Mouse (Mus musculus): ENCODE results near the gene Twist1.

The Twist1 gene

DNA sequence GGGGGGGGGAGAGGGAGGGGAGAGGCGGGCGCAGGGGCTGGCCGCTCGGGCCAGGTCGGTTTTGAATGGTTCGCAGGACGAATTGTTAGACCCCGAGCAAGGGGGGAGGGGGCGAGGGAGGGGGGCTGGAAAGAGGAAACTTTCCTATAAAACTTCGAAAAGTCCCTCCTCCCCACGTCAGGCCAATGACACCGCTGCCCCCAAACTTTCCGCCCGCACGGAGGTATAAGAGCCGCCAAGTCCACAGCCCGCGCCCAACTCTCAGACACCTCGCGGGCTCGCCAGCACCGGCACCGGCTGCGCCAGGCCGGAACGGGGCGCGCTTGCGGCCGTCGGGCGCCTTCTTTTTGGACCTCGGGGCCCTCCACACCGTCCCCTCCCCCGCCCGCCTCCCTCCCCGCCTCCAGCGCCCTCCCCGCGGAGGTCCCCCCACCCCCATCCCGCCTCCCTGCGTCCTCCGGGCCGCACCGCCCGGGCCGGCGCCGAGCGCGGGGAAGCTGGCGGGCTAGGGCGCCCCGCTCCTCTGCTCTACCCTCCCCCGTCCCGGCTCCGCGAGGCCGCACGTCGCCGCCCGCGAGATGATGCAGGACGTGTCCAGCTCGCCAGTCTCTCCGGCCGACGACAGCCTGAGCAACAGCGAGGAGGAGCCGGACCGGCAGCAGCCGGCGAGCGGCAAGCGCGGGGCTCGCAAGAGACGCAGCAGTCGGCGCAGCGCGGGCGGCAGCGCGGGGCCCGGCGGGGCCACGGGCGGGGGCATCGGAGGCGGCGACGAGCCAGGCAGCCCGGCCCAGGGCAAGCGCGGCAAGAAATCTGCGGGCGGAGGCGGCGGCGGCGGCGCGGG lies at the start of gene Twist1:
TSS of gene Twist1 (plus strand) at position 272 of the 841 bp plus-strand sequence.
- DNase-seq (ENCODE audit: low read depth in 2 of 2, low spot score in 2 of 2) = no peak

DNA sequence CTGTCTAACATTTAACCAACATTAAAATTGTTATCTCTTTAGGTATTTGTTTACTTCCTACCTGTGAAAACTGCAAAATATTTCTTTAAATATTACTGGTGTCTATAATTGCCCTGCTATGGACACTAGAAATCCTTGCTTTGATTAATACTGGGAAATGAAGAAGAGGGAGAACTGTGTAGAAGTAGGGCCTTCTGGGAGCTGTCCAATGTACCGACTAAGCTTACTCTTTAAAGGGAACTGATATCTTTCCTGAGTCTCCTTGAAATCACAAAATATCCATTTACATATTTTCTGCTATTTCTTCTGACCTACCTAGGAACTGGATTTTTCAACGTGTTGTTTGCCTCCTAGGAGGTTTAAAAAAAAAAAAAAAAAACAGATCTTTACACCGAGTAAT lies 30.7 kb upstream of the Twist1 start:
- no peak for DNase-seq (ENCODE audit: low read depth in 2 of 2, low spot score in 2 of 2)

DNA sequence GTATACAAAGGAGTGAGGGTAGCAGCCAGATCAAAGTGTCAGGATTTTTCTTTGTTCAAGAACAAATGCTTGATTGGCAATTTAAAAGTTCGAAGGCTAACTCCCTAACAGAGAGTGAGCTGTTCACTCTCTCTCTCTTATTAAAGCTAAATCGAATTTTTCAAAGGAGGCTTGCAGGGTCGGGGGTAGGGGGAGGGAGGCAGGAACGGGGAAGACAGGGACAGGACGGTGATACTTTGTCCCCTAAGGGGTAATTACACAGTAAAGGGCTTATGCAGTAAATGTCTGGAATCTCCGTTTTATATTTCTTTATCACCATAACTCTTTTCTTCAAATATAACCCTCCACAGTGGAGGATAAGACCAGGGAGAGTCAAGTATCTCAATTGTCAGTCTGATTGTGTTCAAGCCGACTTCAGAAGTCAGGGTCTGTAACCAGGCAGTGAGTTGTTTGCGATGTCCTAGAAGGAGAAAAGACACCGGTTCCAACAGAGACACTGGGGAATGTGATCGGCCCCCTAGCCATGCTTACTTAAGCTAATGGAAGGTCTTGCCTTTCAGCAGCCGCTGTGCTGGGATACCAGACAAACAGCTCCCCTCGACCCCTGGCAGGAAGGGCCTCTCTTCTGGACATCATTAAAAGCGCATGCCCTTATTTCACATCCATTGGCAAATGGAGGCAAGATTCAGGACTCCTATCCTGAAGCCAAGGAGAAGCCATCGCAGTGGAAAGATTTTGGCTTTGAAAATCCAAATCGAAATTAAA lies 30.0 kb upstream of the Twist1 start:
- DNase-seq (ENCODE audit: low read depth in 2 of 2, low spot score in 2 of 2) = no peak

DNA sequence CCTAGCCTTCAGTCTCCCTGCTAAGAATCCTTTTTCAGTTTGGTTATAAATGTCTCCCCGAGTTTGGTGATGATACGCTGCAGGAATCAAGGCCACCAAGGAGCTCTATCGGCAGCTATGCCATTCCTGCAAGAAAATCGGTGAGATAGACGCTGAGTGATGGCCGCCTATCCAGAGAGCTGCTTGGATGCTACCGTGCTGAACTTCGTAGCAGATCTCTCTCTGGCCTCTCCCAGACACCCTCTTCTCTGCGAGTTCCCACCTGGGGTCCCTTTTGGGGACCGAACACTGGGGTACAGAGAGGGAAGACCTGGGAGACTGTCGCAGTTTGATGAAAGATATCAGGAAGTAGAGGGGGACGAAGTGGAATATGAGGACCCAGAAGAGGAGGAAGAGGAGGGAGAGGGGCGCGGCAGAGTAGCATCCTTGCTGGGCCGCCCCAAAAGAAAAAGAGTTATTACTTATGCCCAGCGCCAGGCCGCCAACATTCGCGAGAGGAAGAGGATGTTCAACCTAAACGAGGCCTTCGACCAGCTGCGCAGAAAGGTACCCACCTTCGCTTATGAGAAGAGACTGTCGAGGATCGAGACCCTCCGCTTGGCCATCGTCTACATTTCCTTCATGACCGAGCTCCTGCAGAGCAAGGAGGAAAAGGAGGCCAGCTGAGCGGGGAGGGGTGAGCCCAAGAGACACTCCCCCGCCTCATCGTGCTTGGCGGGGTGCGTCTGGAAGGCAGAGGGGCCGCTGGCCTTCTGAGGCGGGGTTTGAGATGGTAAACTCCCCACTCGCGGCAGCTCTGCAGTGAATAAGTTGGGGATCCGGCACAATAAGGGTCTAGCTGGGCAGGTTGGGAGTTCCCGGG lies 28.9 kb upstream of the Twist1 start, which contains the start of gene Ferd3l:
TSS of gene Ferd3l (plus strand) at position 95 of the 862 bp plus-strand sequence.
- no peak for DNase-seq (ENCODE audit: low read depth in 2 of 2, low spot score in 2 of 2)

DNA sequence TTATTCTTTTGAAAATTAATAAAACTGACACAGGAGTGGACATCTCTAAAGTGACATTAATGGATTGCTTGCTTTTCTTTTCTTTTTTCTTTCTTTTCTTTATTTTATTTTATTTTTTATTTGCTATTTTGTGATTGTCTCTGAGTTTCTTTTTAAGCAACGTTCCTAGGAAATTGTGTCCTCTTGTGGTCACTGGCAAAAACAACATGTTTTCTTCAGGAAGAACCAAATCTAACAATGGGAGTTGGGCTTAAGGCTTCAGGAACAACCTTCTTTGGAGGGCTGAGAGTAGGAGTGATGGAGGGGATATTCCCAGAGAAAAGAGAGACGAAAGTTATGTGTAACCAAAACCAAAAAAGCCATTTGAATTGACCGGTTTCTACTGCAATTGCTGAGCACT lies 4.6 kb upstream of the Twist1 start:
- no peak for DNase-seq (ENCODE audit: low read depth in 2 of 2, low spot score in 2 of 2)

DNA sequence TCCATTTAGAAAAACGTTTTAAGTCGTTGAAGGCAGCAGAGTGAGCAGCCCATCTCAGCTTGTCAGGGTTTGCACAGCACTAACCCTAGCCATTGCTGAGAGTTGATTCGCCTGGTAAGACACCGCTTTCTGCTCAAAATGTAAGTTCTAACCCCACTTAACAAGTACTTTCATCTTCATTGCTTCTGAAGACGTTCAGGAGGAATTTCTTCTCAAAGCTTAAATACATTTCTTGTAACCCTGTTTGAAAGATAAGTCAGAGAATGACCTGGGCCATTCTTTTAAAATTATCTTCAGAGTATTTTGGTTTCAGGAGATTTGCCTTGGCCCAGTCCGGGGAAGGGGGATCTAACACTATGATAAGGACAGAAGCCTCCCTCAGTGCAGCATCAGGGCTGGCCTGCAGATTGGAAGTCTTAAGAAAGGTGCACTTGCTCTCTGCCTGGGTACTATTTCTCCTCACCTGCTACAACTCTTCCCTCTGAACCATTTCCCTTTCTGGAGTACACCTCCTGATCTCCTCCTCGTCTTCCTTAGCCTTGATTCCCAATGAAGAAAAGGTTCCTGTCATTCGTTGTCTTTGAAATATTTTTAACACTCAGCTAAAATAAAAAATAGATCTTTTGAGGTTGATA lies 2.4 kb upstream of the Twist1 start:
- no peak for DNase-seq (ENCODE audit: low read depth in 2 of 2, low spot score in 2 of 2)

DNA sequence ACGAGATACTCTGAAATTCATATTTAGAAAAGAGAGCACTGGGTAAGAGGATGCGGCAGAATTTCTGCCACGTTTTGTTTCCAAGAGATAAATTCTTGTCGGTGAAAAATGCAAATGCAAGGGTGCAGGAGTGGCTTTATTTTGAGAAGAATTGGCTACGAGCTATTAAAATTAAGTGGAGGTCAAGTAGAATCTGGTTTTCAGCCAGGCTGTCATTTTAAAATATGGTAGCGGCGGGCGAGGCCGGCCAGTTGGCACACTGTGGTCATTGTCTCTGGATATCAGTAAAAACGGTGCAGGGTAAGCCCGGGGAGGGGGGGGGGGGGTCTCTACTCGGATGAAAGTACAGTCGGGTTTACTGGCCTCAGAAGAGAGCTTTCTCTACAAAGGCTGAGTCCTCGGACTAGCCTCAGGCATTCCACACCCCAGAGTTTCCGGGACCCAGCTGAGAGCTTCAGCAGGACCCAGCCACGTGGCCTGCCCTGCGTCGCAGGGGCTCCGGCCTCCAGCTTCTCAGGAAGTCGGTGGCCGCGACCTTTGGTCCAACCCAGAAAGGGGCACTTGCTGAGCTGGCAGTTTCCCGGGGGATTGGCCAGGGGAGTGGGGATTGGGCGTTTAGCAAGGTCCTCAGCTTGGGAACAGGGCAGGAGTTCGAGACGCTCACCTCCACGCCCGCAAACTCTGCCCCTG lies 1.7 kb upstream of the Twist1 start:
- no peak for DNase-seq (ENCODE audit: low read depth in 2 of 2, low spot score in 2 of 2)

DNA sequence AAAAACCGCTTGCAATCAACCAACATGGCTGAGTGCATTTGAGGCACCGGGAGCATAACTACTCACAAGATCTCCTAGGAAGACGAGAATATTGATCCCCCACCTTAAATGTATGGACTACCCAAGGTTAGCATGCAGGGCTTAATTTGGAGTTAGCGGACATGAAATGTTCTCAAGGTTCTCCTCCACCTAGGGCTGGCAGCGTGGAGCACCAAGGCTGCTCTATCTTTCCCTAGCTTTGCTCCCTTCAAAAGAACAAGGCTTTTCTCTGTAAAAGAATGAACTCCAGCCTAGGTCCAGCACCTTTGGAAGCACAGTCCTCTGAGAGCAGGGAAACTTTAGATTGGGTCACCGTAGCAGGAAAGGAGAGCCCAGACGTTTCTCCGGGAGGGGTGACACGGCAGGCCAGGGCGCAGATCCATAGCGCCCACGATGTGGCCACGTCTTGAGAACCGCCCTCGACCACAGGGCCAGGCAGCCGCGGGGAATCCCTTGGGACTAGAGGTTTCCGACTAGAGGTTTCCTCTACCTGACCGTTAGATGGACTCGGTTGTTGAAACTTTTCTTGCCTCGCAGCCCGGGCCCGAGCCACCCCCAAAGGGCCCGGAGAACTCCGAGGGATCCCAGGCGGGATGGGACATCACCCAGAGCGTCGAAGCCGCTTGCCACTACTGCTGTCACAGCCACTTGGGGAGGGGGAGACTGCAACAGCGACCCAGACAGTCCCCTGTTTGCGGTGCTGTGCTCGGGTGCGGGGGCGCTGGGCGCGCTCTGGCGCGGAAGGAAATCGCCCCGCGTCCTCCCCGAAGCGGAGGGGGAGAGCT lies 683 bp upstream of the Twist1 start:
- no peak for DNase-seq (ENCODE audit: low read depth in 2 of 2, low spot score in 2 of 2)

DNA sequence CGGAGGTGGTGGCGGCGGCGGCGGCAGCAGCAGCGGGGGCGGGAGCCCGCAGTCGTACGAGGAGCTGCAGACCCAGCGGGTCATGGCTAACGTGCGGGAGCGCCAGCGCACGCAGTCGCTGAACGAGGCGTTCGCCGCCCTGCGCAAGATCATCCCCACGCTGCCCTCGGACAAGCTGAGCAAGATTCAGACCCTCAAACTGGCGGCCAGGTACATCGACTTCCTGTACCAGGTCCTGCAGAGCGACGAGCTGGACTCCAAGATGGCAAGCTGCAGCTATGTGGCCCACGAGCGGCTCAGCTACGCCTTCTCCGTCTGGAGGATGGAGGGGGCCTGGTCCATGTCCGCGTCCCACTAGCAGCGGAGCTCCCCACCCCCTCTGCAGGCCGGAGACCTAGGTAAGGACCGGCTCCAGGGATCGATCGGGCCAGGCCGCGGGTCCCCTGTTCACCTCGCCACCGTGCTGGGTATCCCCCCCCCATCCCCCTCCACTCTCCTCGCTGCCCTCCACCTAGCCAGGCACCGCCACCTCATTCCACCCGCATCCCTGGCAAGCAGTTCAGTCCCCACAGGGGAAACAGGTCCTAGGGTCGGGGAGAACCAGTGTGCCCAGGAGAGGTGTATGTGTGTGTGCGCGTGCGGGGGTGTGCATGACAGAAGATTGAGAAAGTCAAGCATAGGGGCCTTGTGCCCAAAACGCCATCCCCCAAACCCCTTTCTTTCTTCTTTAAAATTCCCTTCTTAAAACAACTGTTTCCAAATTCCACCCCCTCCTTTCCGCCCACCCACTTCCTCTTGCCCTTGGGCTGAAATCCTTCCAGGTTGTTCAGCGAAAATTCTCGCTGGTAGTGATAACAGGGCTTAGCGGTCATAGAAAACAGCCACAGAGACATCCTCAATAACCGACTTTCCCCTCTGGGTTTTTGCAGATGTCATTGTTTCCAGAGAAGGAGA lies 1.0 kb downstream of the Twist1 start:
- DNase-seq (ENCODE audit: low read depth in 2 of 2, low spot score in 2 of 2) = no peak

DNA sequence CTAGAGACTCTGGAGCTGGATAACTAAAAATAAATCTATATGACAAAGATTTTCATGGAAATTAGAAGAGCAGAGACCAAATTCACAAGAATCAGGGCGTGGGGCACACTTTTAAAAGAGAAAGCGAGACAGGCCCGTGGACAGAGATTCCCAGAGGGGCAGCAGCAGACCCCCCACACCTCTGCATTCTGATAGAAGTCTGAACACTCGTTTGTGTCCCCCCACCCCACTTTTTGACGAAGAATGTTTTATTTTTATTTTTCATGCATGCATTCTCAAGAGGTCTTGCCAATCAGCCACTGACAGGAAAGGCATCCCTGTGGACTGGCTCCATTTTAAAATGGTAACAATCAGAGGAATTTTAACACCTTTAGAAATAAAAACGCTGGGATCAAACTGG lies 1.7 kb downstream of the Twist1 start:
- no peak for DNase-seq (ENCODE audit: low read depth in 2 of 2, low spot score in 2 of 2)

DNA sequence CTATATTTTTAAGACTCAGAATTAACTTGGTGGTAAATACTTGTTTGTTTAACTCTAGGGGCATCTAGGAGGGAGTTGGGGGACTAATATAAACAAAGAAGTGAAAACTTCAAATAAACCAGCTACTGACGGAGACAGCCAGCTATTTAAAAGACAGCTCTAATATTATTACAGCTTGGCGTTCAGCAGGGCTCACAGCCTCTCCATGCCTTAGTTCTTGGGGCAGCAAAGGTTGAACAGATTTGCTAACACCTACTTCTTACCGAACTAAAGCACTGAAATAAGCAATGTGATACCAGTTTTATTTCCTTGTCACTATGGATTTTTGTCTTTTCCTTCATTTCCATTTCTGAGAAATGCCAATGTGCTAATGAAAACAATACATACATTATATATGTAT lies 2.4 kb downstream of the Twist1 start:
- DNase-seq (ENCODE audit: low read depth in 2 of 2, low spot score in 2 of 2) = no peak

DNA sequence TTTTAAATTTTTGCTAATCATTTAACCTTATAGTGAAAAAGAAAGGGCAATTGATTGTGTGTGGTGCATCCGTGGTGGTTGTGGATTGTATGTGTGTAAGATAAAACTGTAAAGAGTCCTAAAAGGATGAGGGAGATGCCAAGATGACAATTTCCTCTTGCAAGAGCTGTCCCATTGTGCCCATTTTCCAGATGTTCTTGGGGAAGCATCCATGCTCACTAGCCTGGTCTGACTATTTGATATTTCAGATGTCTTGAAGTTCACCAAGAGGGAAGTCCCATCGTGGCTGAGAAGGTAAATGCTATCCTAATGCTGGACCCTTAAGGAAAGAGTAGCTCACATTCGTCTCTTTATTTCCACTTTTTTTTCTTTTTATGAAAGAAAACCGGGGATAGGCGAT lies 3.5 kb downstream of the Twist1 start:
- no peak for DNase-seq (ENCODE audit: low read depth in 2 of 2, low spot score in 2 of 2)

DNA sequence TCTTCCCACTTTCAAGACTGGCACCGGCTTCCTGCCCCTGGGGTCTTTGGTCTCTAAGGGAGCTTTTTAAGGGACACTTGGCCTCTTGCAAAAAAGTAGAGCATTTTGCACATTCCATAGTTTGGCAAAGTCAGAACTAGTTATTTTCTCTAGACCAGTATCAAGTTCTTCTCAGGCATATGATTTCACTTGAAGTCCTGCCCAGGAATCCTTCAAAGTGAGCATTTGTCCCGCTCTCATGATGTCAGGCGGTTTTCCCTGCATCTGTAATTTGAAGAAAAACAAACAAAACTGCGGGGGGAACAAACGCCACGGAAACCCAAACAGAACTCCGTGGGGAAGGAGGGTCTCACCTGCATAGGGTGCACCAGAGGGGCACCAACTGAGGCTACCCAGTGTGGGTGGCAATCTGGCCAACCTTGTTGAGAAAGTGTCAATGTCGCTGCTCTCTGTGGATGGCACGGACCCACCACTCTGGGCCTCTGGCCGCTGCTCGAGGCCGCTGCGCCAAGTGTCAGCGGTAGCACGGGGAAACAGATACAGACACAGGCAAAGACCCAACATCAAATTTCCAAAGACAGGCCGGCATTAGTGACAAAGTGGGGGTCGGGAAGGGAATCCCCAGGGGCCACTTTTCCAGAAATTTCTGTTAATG lies 4.8 kb downstream of the Twist1 start:
- no peak for DNase-seq (ENCODE audit: low read depth in 2 of 2, low spot score in 2 of 2)

DNA sequence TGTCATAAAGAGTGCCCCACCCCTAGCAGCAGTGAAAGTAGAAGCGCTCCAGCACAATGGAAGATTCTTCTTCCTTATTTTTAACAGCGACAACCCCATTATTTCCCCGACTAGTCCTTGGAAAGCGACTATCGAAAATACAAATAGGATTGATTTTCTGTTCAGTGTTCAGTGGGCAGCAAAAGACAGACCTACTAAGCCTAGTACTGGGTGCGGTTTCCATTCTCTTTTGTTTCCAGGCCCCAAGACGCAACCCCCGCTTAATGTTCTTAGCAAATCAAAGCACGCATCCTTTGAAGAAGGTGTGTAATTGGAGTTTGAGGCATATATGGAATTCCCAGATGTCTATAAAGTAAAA lies 5.3 kb downstream of the Twist1 start:
- DNase-seq (ENCODE audit: low read depth in 2 of 2, low spot score in 2 of 2) = no peak

DNA sequence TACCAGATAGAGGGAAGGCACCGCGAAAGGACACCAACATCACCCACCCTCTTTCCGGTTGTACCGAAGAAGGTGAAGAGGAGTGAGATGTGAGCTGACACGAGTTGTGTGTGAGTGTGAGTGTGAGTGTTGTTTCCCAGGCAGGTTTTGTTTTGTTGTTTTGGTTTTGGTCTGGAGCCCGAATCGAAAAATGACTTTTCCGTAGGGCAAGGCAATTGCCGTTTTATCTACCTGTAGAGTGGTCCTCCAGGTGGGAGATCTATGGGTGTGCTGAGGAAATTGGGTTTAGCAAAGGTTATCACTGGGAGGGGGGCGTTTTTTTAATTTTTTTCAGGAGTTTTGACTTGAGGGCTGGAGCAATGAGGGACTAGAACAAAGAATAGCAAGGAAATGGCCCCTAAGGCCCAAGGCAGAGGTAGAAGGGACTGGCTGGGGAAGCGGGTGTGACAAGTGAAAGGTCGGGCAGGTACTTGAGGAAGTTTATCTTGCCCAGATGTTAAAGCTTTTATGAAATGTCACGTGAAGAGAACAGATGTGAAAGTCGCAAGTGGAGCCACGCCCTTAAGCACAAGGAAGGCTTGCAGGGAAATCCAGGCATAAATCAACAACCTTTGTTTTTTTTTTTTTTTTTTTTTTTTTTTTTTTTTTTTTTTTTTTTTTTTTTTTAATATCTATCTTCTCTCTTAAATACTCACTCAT lies 6.3 kb downstream of the Twist1 start:
- no peak for DNase-seq (ENCODE audit: low read depth in 2 of 2, low spot score in 2 of 2)

DNA sequence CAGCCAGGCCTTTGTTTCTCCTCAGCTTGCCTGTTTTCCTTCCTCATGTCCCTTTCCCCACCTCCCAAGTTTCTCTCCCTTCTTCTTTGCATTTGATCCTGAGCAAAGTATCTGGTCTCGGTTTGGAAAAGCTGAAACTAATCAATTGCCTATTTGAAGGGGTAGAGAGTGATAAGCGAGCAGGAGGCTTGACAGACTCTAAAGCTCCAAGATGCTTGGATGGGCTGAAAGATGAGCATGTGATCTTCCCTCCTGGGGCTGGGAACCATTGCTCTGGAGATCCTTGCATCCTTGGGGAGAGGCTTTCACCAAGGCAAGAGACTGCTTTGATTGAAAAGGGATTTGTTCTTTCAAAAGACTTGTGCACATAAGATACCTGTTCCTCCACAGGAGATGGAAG lies 7.0 kb downstream of the Twist1 start:
- DNase-seq (ENCODE audit: low read depth in 2 of 2, low spot score in 2 of 2) = no peak

DNA sequence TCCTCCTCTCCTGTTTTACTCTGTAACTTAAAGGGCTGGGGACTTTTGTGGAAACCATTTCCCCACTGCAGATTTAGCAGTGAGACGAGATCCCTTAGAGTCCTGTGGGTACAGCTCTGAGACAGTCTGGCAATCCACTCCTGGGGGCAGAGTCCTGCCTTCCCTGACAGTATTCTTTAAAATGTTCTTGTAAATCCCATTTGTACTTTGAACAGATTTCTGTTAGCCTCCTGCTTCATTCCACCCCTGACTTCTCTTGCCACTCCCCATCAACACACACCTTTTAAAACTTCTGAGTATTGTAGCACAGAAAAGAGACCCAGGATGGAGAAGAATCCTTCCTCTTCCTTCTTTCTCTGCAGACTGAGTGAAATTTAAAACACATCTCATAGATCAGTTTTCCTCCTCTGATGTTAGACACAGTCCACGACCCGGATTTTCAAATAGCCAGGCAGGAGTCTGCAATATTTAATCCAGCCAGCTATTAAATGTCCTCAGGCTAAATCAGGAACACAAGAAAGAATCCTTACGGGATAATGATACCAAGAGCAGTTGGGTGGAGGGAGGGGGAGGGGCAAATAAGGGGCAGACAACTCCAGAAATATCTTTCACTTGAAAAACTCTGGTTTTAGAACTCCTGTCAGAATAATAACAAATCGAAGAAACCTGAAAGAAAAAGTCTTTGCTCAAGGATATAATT lies 8.3 kb downstream of the Twist1 start:
- no peak for DNase-seq (ENCODE audit: low read depth in 2 of 2, low spot score in 2 of 2)
